Mouse (Mus musculus): ENCODE measurements at regions not wholly inside any gene's neighbourhood (a gene's known extent, or its start where the extent isn't known, plus 50 kb on each side); places are given as distances from the start of the nearest gene placed in this dataset.

DNA sequence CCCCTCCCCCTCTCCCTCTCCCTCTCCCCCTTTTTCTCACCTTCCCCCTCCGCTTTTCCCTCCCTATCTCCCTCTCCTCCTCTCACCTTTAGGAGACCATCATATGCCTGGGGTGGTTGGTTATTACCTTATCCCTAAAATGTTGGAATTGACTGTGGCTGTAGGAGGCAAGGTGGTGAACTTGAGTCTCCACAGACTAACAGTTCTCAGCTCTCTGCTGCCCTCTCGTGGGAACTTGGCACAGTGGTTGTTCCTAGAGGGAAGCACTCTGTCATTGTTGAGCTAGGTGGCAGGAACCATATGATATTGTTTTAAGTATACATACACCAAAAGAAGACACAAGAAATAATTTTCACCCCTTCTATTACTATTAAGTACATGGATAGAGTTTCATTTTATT, 386.9 kb downstream of the Galc start:
- TF ChIP-seq CTCF (IDR thresholded peaks at IDR 0.05; ENCODE audit: insufficient read depth, low read length) (peak; percentile 71), POLR2A (IDR thresholded peaks at IDR 0.05; ENCODE audit: borderline replicate concordance, extremely low read depth, low read depth, low read length) (no peak)

Data from lung, adult 2 months (tissue).